Mouse (Mus musculus) bone marrow macrophage, adult 2 months (primary cell): Measurements from ENCODE around the gene Prr12.

Source experiments
- CTCF ChIP-seq: IDR thresholded peaks from 2 replicates; pipeline ENCODE4 v1.5.1; 2012; ENCODE audit warnings: low read depth, mild to moderate bottlenecking, low read length, moderate library complexity
- POLR2A ChIP-seq: IDR thresholded peaks from 2 replicates; pipeline ENCODE4 v1.6.1; 2012; ENCODE audit warnings: mild to moderate bottlenecking, low read depth, low read length, borderline replicate concordance

DNA sequence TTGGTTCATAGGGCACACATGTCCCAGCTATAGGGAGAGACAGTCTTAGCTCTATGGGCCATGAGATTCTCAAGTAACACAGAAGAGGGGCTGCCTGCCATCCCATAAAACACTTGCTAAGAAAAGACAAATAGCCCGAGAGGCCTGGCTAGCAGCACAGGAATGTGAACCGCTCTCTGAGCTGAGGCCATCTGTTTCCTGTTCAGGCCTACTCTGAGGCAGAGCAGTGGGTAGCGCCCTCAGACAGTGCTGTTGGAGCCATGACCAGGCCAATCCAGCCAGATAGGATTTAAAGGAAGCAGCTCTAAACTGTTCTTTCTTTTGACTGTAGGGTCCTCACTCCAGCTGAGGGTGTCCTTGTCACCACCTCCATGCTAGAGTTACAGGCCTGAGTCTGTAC lies 48.1 kb downstream of the Prr12 start:
- TF ChIP-seq POLR2A = no peak
- no peak for TF ChIP-seq CTCF
